Mouse (Mus musculus): ENCODE measurements at regions not wholly inside any gene's neighbourhood (a gene's known extent, or its start where the extent isn't known, plus 50 kb on each side); places are given as distances from the start of the nearest gene placed in this dataset.

DNA sequence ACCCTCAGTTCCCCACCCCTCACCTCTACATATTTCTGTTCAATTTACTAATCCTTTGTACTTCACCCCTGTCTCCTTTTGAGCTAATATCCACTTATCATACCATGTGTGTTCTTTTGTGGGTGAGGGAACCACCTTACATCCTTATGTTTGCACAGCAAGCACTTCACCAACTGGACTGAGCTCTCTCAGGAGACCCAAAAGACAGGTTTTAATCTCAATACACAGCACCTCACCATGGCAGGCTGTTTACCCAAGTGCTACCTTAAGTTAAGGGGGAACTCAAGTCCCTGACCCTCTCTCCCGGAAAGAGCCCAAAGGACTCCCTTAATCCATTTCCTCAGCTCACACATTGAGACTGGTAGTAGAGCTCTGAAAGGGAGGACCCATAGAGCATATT lies 62.3 kb upstream of the Agr3 start:
- H3K4me3 ChIP-seq (ENCODE audit: low read depth, low read length) = no peak overlapping the region
- H3K27me3 ChIP-seq (replicated peaks; ENCODE audit: control insufficient read depth, insufficient read depth, low read length) = no peaks in the 10 kb centered on the region
- H3K27ac ChIP-seq (ENCODE audit: low read depth, low read length) = no peak overlapping the region
- ATAC-seq = no peak
- no peaks in the 10 kb centered on the region for H3K9me3 ChIP-seq (ENCODE audit: control insufficient read depth)
- H3K4me2 ChIP-seq (replicated peaks; ENCODE audit: low read depth) = no peak overlapping the region
- 91% methylated on average over 1 of the region's 1 CpGs for WGBS
- H3K9ac ChIP-seq (ENCODE audit: low read depth, low read length) = no peak overlapping the region
- H3K36me3 ChIP-seq (ENCODE audit: control insufficient read depth, insufficient read depth) = no peaks in the 10 kb centered on the region
- TF ChIP-seq CTCF (IDR thresholded peaks at IDR 0.05; ENCODE audit: low read depth) = no peak
- H3K4me1 ChIP-seq (replicated peaks; ENCODE audit: control insufficient read depth, insufficient read depth, low read length) = no peaks in the 10 kb centered on the region

DNA sequence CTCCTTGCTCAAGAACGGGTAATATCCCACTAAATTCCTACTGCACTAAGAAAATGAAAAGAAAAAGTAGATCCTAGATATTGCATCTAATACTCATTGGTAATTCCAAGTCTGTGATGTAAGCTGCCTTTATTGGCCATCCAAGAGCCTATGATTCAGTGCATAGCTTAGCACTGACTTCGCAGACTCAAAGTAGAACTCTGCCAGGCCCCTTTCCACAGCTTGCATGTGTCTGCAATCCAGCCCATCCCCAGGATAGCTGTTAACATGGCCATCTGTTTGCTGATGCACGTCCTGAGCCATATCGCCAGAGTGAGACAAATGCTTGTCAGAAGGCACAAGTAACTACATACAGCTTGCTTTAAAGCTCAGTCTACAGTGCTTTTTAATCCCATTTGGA lies 72.3 kb upstream of the Agr3 start:
- Histone ChIP-seq H3K27ac (ENCODE audit: low read depth, low read length) (no peak overlapping the region), H3K9me3 (ENCODE audit: control insufficient read depth) (no peaks in the 10 kb centered on the region), H3K36me3 (ENCODE audit: control insufficient read depth, insufficient read depth) (no peaks in the 10 kb centered on the region), H3K9ac (ENCODE audit: low read depth, low read length) (no peak overlapping the region), H3K4me3 (ENCODE audit: low read depth, low read length) (no peak overlapping the region), H3K4me1 (replicated peaks; ENCODE audit: control insufficient read depth, insufficient read depth, low read length) (no peaks in the 10 kb centered on the region), H3K27me3 (replicated peaks; ENCODE audit: control insufficient read depth, insufficient read depth, low read length) (no peaks in the 10 kb centered on the region), H3K4me2 (replicated peaks; ENCODE audit: low read depth) (no peak overlapping the region)
- 68% methylated on average over 4 of the region's 4 CpGs for WGBS
- no peak for TF ChIP-seq CTCF (IDR thresholded peaks at IDR 0.05; ENCODE audit: low read depth)
- no peak for ATAC-seq

GRCm38 (mm10) chr12:35846905-35847610 lies 78.4 kb upstream of the Agr3 start:
- Histone ChIP-seq H3K4me1 (replicated peaks; ENCODE audit: control insufficient read depth, insufficient read depth, low read length) (no peaks in the 10 kb centered on the region), H3K9me3 (ENCODE audit: control insufficient read depth) (no peaks in the 10 kb centered on the region), H3K4me2 (replicated peaks; ENCODE audit: low read depth) (no peak overlapping the region), H3K36me3 (ENCODE audit: control insufficient read depth, insufficient read depth) (no peaks in the 10 kb centered on the region), H3K4me3 (ENCODE audit: low read depth, low read length) (no peak overlapping the region), H3K27ac (ENCODE audit: low read depth, low read length) (no peak overlapping the region), H3K27me3 (replicated peaks; ENCODE audit: control insufficient read depth, insufficient read depth, low read length) (no peaks in the 10 kb centered on the region), H3K9ac (ENCODE audit: low read depth, low read length) (no peak overlapping the region)
- 62% methylated on average over 5 of the region's 5 CpGs for WGBS
- no peak for TF ChIP-seq CTCF (IDR thresholded peaks at IDR 0.05; ENCODE audit: low read depth)
- ATAC-seq = no peak

DNA sequence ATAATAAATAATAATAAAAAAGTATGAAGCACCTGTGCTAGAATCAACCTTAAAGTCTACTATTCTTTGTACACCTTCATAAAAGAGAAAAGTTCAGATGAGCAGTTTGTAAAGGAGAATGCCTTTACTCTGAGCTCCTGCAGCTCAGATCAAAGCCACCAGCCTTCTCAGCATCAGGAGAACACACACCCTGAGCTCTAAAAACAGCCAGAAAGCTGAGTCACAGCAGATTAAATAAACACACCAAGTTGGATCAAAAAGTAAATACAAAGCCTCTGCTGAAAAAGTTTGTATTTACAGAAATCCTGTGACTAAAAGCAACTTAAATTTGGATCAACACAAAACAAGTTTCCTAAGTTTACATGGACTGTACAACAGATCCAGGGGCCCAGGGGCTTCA lies 88.5 kb upstream of the Agr3 start:
- Histone ChIP-seq H3K4me3 (ENCODE audit: low read depth, low read length) (no peak overlapping the region), H3K27me3 (replicated peaks; ENCODE audit: control insufficient read depth, insufficient read depth, low read length) (no peaks in the 10 kb centered on the region), H3K4me2 (replicated peaks; ENCODE audit: low read depth) (no peak overlapping the region), H3K27ac (ENCODE audit: low read depth, low read length) (no peak overlapping the region), H3K4me1 (replicated peaks; ENCODE audit: control insufficient read depth, insufficient read depth, low read length) (no peaks in the 10 kb centered on the region), H3K36me3 (ENCODE audit: control insufficient read depth, insufficient read depth) (no peaks in the 10 kb centered on the region), H3K9me3 (ENCODE audit: control insufficient read depth) (no peaks in the 10 kb centered on the region), H3K9ac (ENCODE audit: low read depth, low read length) (no peak overlapping the region)
- no peak for TF ChIP-seq CTCF (IDR thresholded peaks at IDR 0.05; ENCODE audit: low read depth)
- no peak for ATAC-seq

GRCm38 (mm10) chr12:35833285-35833684 lies 92.1 kb upstream of the Agr3 start:
- ATAC-seq = no peak
- WGBS = 63% methylated on average over 3 of the region's 3 CpGs

GRCm38 (mm10) chr12:35831922-35832512 lies 93.4 kb upstream of the Agr3 start:
- no peaks in the 10 kb centered on the region for H3K9me3 ChIP-seq (ENCODE audit: control insufficient read depth)
- WGBS = 80% methylated on average over 2 of the region's 2 CpGs
- no peak overlapping the region for H3K9ac ChIP-seq (ENCODE audit: low read depth, low read length)
- no peaks in the 10 kb centered on the region for H3K27me3 ChIP-seq (replicated peaks; ENCODE audit: control insufficient read depth, insufficient read depth, low read length)
- H3K4me2 ChIP-seq (replicated peaks; ENCODE audit: low read depth) = no peak overlapping the region
- no peaks in the 10 kb centered on the region for H3K4me1 ChIP-seq (replicated peaks; ENCODE audit: control insufficient read depth, insufficient read depth, low read length)
- H3K27ac ChIP-seq (ENCODE audit: low read depth, low read length) = no peak overlapping the region
- ATAC-seq = no peak
- TF ChIP-seq CTCF (IDR thresholded peaks at IDR 0.05; ENCODE audit: low read depth) = no peak
- H3K4me3 ChIP-seq (ENCODE audit: low read depth, low read length) = no peak overlapping the region
- no peaks in the 10 kb centered on the region for H3K36me3 ChIP-seq (ENCODE audit: control insufficient read depth, insufficient read depth)

More at GRCm38 (mm10) chr12:35833285-35833684, 92.1 kb upstream of the Agr3 start:
- Histone ChIP-seq H3K4me1 (replicated peaks; ENCODE audit: control insufficient read depth, insufficient read depth, low read length) (no peaks in the 10 kb centered on the region), H3K36me3 (ENCODE audit: control insufficient read depth, insufficient read depth) (no peaks in the 10 kb centered on the region), H3K9me3 (ENCODE audit: control insufficient read depth) (no peaks in the 10 kb centered on the region), H3K4me3 (ENCODE audit: low read depth, low read length) (no peak overlapping the region), H3K9ac (ENCODE audit: low read depth, low read length) (no peak overlapping the region), H3K4me2 (replicated peaks; ENCODE audit: low read depth) (no peak overlapping the region), H3K27me3 (replicated peaks; ENCODE audit: control insufficient read depth, insufficient read depth, low read length) (no peaks in the 10 kb centered on the region), H3K27ac (ENCODE audit: low read depth, low read length) (no peak overlapping the region)
- TF ChIP-seq CTCF (IDR thresholded peaks at IDR 0.05; ENCODE audit: low read depth) = no peak

All from intestine, postnatal 0 days (tissue).